Mouse (Mus musculus) G1E (cell line): Measurements from ENCODE around the gene Zdhhc1.

Experiments
- CTCF ChIP-seq: IDR thresholded peaks from 2 replicates; pipeline ENCODE4 v1.5.1; 2012; ENCODE audit warnings: low read depth, low read length, inconsistent platforms, mixed read lengths
- GATA1 ChIP-seq: IDR thresholded peaks from 2 replicates; pipeline ENCODE4 v1.6.1; 2012; ENCODE audit warnings: borderline replicate concordance, low read length, inconsistent platforms, mixed read lengths
- GATA2 ChIP-seq: IDR thresholded peaks from 2 replicates; pipeline ENCODE4 v1.6.1; 2012; ENCODE audit warnings: low read depth, low read length, inconsistent platforms, borderline replicate concordance
- POLR2AphosphoS5 ChIP-seq: IDR thresholded peaks from 2 replicates; pipeline ENCODE4 v1.6.1; 2012; ENCODE audit warnings: low read depth, low read length, inconsistent platforms; ENCODE audit not compliant: insufficient replicate concordance
- TAL1 ChIP-seq: conservative IDR thresholded peaks from 2 replicates; pipeline ENCODE4 v1.6.1; 2012; ENCODE audit warnings: low read depth, low read length, inconsistent platforms, mixed read lengths

GRCm38 (mm10) chr8:105451903-105452603, 44.6 kb downstream of the Zdhhc1 start:
- TF ChIP-seq CTCF (no peak), TAL1 (no peak), POLR2AphosphoS5 (no peak), GATA1 (no peak), GATA2 (no peak)
